In genomic region chr6:53766243-53766915, GRCm38 (mm10) we compare ENCODE assay signal across 18 mouse cellular contexts. TPM values are rescaled to one million over a fixed set of nuclear protein-coding genes. Genes with fewer than 3 reads are reported as not detected.
A peak's percentile ranks its signal among the peaks of the same experiment; 100 is the strongest.
DNase-seq lines count a peak whose midpoint lies in the region; ATAC-seq and TF ChIP-seq lines count a peak whose summit lies in the region.
"Had no signal": no experiment of that assay in that cellular context is flagged by ENCODE, and none has a peak within 500 bp of the region (broad histone marks: within the 10 kb centered on the region; RNA-seq: fewer than 3 reads in every experiment).

No protein-coding gene starts in this region.

- peak; percentile 68 for DNase-seq in heart, adult 11 months
- no peak for DNase-seq in heart, adult 9 months (ENCODE audit: low spot score in 2 of 2)
- peak; percentile 19 for DNase-seq in lung, postnatal 0 days (ENCODE audit: low spot score)
- no peak for DNase-seq in lung, postnatal 4 days
- no peak for DNase-seq in limb, embryonic 11.5 days (ENCODE audit: low spot score)
- DNase-seq in stomach, postnatal 0 days (ENCODE audit: low spot score) = peak; percentile 58
- DNase-seq in spleen, postnatal 4 days (ENCODE audit: low spot score in 2 of 2) = no peak
- DNase-seq: B cell, adult 2 months; cerebellum, adult 18-20 months; heart, postnatal 36 days; right cerebral cortex, postnatal 14 days had no signal

- H3K4me1 ChIP-seq in lung, postnatal 0 days (ENCODE audit: insufficient read depth, low read depth, low read length) = no peaks in the 10 kb centered on the region
- H3K4me1 ChIP-seq in limb, embryonic 11.5 days (ENCODE audit: control insufficient read depth, insufficient read depth, low read length) = peaks cover 19% of the 10 kb centered on the region
- H3K4me1 ChIP-seq in stomach, postnatal 0 days (replicated peaks; ENCODE audit: control insufficient read depth, insufficient read depth) = no peaks in the 10 kb centered on the region
- H3K4me1 ChIP-seq in midbrain, embryonic 15.5 days = no peaks in the 10 kb centered on the region

- no peak overlapping the region for H3K4me3 ChIP-seq in lung, postnatal 0 days (ENCODE audit: low read depth, low read length)
- H3K4me3 ChIP-seq in limb, embryonic 11.5 days (ENCODE audit: low read depth, low read length) = no peak overlapping the region
- no peak overlapping the region for H3K4me3 ChIP-seq in stomach, postnatal 0 days (ENCODE audit: low read depth, low read length)
- no peak overlapping the region for H3K4me3 ChIP-seq in midbrain, embryonic 15.5 days
- H3K4me3 ChIP-seq: embryonic facial prominence, embryonic 13.5 days; forebrain, embryonic 10.5 days; layer of hippocampus, adult 2 months; left cerebral cortex, adult 2 months; lung, embryonic 15.5 days had no signal

- no peaks in the 10 kb centered on the region for H3K27me3 ChIP-seq in lung, postnatal 0 days (replicated peaks; ENCODE audit: insufficient read depth, low read length)
- H3K27me3 ChIP-seq in limb, embryonic 11.5 days (ENCODE audit: control insufficient read depth, insufficient read depth, low read length) = no peaks in the 10 kb centered on the region
- H3K27me3 ChIP-seq in stomach, postnatal 0 days (ENCODE audit: control insufficient read depth, insufficient read depth, low read length) = no peaks in the 10 kb centered on the region
- no peaks in the 10 kb centered on the region for H3K27me3 ChIP-seq in midbrain, embryonic 15.5 days (replicated peaks)
- H3K27me3 ChIP-seq: embryonic facial prominence, embryonic 13.5 days; lung, embryonic 15.5 days had no signal

- TF ChIP-seq EP300 in lung, postnatal 0 days (IDR thresholded peaks at IDR 0.05) = no peak
- no peak for TF ChIP-seq EP300 in stomach, postnatal 0 days (optimal IDR thresholded peaks at IDR 0.05)

- no peak overlapping the region for H3K4me2 ChIP-seq in lung, postnatal 0 days (replicated peaks; ENCODE audit: low read depth, low read length)
- H3K4me2 ChIP-seq in limb, embryonic 11.5 days (ENCODE audit: low read depth, severe bottlenecking) = no peak overlapping the region
- no peak overlapping the region for H3K4me2 ChIP-seq in stomach, postnatal 0 days (replicated peaks; ENCODE audit: low read depth)
- H3K4me2 ChIP-seq in midbrain, embryonic 15.5 days = no peak overlapping the region
- H3K4me2 ChIP-seq: embryonic facial prominence, embryonic 13.5 days; liver, embryonic 11.5 days; lung, embryonic 15.5 days had no signal

- no peak for TF ChIP-seq CTCF in lung, postnatal 0 days (IDR thresholded peaks at IDR 0.05)
- no peak for TF ChIP-seq CTCF in stomach, postnatal 0 days (IDR thresholded peaks at IDR 0.05; ENCODE audit: low read depth)

- no peak overlapping the region for H3K27ac ChIP-seq in lung, postnatal 0 days (ENCODE audit: low read length)
- peak overlapping the region; percentile 37; the same call in 1 of the 2 replicates for H3K27ac ChIP-seq in limb, embryonic 11.5 days (replicated peaks; ENCODE audit: low read depth, low read length)
- no peak overlapping the region for H3K27ac ChIP-seq in stomach, postnatal 0 days (replicated peaks)
- H3K27ac ChIP-seq in midbrain, embryonic 15.5 days = no peak overlapping the region
- H3K27ac ChIP-seq: embryonic facial prominence, embryonic 13.5 days; forebrain, embryonic 10.5 days; layer of hippocampus, adult 2 months; left cerebral cortex, adult 2 months; lung, embryonic 15.5 days had no signal

- no peak for ATAC-seq in lung, postnatal 0 days
- ATAC-seq in limb, embryonic 11.5 days (ENCODE audit: insufficient number of reproducible peaks, low FRiP score, low TSS enrichment, low read depth) = no peak
- peak; percentile 82 for ATAC-seq in stomach, postnatal 0 days (ENCODE audit: low FRiP score, low TSS enrichment)
- ATAC-seq in midbrain, embryonic 15.5 days (replicated peaks) = no peak

- no peaks in the 10 kb centered on the region for H3K36me3 ChIP-seq in lung, postnatal 0 days (ENCODE audit: insufficient read depth, low read length)
- H3K36me3 ChIP-seq in limb, embryonic 11.5 days (ENCODE audit: control insufficient read depth, insufficient read depth, low read length) = no peaks in the 10 kb centered on the region
- no peaks in the 10 kb centered on the region for H3K36me3 ChIP-seq in stomach, postnatal 0 days (ENCODE audit: control insufficient read depth, insufficient read depth, low read length)
- no peaks in the 10 kb centered on the region for H3K36me3 ChIP-seq in midbrain, embryonic 15.5 days (replicated peaks)
- H3K36me3 ChIP-seq: embryonic facial prominence, embryonic 13.5 days; forebrain, embryonic 10.5 days; lung, embryonic 15.5 days had no signal

- no peak overlapping the region for H3K9ac ChIP-seq in lung, postnatal 0 days (replicated peaks; ENCODE audit: low read depth)
- no peak overlapping the region for H3K9ac ChIP-seq in limb, embryonic 11.5 days (ENCODE audit: low read length)
- H3K9ac ChIP-seq in stomach, postnatal 0 days (ENCODE audit: low read length) = no peak overlapping the region
- H3K9ac ChIP-seq in midbrain, embryonic 15.5 days = no peak overlapping the region
- H3K9ac ChIP-seq: embryonic facial prominence, embryonic 13.5 days; lung, embryonic 15.5 days had no signal

- WGBS in lung, postnatal 0 days = 20% methylated on average over 10 of the region's 10 CpGs
- 45% methylated on average over 10 of the region's 10 CpGs for WGBS in limb, embryonic 11.5 days
- WGBS in stomach, postnatal 0 days = 34% methylated on average over 10 of the region's 10 CpGs
- WGBS in midbrain, embryonic 15.5 days = 71% methylated on average over 10 of the region's 10 CpGs

- H3K9me3 ChIP-seq in lung, postnatal 0 days (ENCODE audit: low read length) = no peaks in the 10 kb centered on the region
- no peaks in the 10 kb centered on the region for H3K9me3 ChIP-seq in limb, embryonic 11.5 days (ENCODE audit: control insufficient read depth, low read length)
- no peaks in the 10 kb centered on the region for H3K9me3 ChIP-seq in stomach, postnatal 0 days (ENCODE audit: control insufficient read depth, low read length)
- H3K9me3 ChIP-seq in midbrain, embryonic 15.5 days = no peaks in the 10 kb centered on the region
- H3K9me3 ChIP-seq: embryonic facial prominence, embryonic 13.5 days; forebrain, embryonic 10.5 days; lung, embryonic 15.5 days had no signal

RNA-seq across cellular contexts. Expression of gene Tril, which starts 54.3 kb away (rescaled TPM):
- 23.9 and 28.6 TPM in 2 replicates for polyA plus RNA-seq in lung, postnatal 0 days (2015; fragmentation: Nextera tagmentation; extraction: Ambion mirVana)
- polyA plus RNA-seq in limb, embryonic 11.5 days (2014; fragmentation: Nextera tagmentation; extraction: Ambion mirVana) = 48.1 and 62.8 TPM in 2 replicates
- polyA plus RNA-seq in stomach, postnatal 0 days (2015; fragmentation: Nextera tagmentation; extraction: Ambion mirVana) = 6.8 and 7.4 TPM in 2 replicates
- polyA plus RNA-seq in midbrain, embryonic 15.5 days (2015; fragmentation: Nextera tagmentation; extraction: Ambion mirVana) = 13.1 and 13.9 TPM in 2 replicates

Comparison
In these comparisons a context has a peak if more than half of its experiments do, and no peak if none do; other contexts are left out.
1. DNase-seq: peak in heart, adult 11 months (single experiment), lung, postnatal 0 days (single experiment) and stomach, postnatal 0 days (single experiment); none in heart, adult 9 months (0 of 2), lung, postnatal 4 days (0 of 2), limb, embryonic 11.5 days (single experiment) and spleen, postnatal 4 days (0 of 2).